Mouse (Mus musculus): ENCODE data around the gene Hes3. TPM values are rescaled to one million over a fixed set of nuclear protein-coding genes. Genes with fewer than 3 reads are reported as not detected.

Gene Hes3
- polyA plus RNA-seq, 1 experiment, result not detected

DNA sequence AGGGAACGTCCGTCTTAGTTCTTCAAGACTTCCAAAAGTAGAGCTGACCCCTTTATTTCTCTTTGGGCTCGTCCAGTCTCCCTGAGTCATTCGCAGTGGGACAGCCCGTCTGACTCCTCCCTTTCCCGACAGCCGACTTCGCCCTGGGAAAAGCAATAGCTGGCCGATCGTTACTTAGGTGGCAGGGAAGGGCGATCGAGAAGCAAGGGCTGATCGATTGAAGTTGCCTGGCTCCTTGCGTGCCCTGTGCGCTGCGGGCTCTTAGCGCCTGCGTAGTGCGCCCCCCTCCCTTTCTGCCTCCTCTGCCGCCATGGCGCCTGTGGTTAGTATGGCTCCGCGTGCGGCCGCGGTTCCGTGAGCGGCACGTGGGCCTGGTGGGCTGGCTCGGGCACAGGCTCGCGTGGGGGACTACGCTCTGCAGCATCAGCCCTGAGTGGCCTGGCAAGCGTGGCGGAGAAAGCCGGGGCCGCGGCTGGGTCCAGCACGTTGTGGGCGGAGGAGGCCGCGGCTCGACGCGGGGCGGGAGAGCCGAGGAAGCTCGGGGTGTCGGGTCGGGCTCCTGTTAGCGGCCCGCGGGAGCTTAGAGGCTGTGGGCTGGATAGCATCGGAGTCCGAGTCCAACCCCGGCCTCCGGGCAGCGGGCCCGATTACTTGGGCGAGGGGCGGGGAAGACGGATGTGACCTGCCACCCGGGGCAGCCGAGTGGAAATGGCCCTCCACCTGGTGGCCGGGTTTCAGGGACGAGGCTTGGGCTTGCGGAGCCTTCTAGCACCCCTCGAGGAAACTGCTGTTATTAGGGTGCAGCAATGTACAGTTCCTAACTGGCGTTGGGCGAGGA lies 34.3 kb upstream of the Hes3 start, which contains the start of gene Rpl22:
TSS of gene Rpl22 (plus strand) at position 169 of the 838 bp plus-strand sequence.
- TF ChIP-seq CTCF (IDR thresholded peaks at IDR 0.05; ENCODE audit: insufficient read depth, low read length) (no peak), POLR2A (IDR thresholded peaks at IDR 0.05; ENCODE audit: borderline replicate concordance, extremely low read depth, low read depth, low read length) (peak; percentile 78; the same call in 1 of the 2 replicates)
- peak; percentile 86 for DNase-seq
- peaks cover 8% of the 10 kb centered on the region for H3K4me1 ChIP-seq (ENCODE audit: control insufficient read depth, insufficient read depth, low read length)
- H3K4me3 ChIP-seq (replicated peaks; ENCODE audit: extremely low read depth, low read depth, low read length), result peak within 1 kb of the TSS; percentile 85
- WGBS, result under 1% methylated on average over 70 of the region's 70 CpGs

DNA sequence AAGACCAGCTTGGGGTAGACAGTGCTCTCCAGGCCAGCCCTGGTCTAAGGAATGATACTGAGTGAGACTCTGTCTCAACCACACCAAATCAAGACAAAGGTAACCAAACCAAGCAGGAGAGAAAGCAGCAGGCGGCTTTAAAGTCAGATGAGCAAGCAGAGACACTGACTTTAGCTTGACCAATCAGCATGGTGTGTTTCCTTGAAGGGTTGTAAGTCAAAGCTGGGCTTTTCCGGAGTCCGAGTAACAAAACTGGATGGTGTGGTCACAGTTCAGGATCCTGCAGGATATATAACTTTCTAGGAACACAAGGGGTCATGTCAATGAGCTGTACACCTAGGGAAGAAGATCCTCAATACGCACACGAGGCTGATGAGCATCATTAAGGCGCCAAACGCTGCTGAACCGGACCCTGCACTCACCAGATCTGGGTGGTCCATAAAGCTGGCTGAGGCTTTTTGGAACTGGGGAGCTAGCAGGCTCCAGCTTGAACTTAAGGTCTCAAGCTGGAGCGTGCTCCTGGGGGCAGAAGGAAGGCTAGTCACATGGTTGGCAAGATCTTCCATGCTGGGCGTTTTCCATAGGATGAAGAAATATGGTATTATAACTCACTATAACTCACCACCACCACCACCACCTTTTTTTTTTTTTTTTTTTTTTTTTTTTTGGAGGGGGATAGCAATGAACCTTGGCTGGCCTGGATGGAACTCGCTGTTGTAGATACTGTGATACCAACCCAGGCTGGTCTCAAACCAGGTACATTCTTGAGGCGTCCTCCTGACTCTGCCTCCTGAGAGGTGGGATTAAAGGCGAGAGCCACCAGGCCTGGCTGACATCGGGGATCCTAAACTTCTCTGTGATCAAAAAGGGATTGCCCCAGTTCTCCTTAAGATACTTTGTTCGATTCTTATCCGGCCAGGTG lies 33.4 kb upstream of the Hes3 start:
- peak overlapping the region; percentile 61 for H3K4me3 ChIP-seq (replicated peaks; ENCODE audit: extremely low read depth, low read depth, low read length)
- no peak for TF ChIP-seq POLR2A (IDR thresholded peaks at IDR 0.05; ENCODE audit: borderline replicate concordance, extremely low read depth, low read depth, low read length)
- no peak for TF ChIP-seq CTCF (IDR thresholded peaks at IDR 0.05; ENCODE audit: insufficient read depth, low read length)
- WGBS, result 44% methylated on average over 16 of the region's 16 CpGs
- no peak for DNase-seq
- H3K4me1 ChIP-seq (ENCODE audit: control insufficient read depth, insufficient read depth, low read length), result peaks cover 8% of the 10 kb centered on the region

DNA sequence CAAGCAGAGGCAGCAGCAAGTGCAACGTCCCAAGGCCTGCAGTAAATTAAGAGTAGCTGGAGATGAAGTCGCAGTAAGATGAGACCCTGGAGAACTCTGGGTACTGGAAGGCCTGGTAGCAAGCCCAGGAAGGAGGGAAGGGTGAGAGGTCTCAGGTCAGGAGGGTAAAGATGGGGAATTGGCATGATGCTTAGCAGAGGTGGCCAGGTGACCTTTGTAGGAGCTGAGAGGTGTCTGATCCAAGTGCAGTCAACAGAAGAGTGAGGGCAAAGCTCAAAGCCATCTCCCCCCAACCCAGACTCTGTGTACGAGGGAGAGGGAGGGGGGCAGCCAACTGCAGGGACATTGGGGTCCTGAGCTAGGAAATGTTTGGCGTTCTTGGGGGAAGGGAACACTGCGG lies 30.0 kb upstream of the Hes3 start:
- H3K4me1 ChIP-seq (ENCODE audit: control insufficient read depth, insufficient read depth, low read length), result peaks cover 3% of the 10 kb centered on the region
- H3K4me3 ChIP-seq (replicated peaks; ENCODE audit: extremely low read depth, low read depth, low read length), result no peak overlapping the region
- 52% methylated on average over 5 of the region's 5 CpGs for WGBS
- no peak for TF ChIP-seq CTCF (IDR thresholded peaks at IDR 0.05; ENCODE audit: insufficient read depth, low read length)
- no peak for TF ChIP-seq POLR2A (IDR thresholded peaks at IDR 0.05; ENCODE audit: borderline replicate concordance, extremely low read depth, low read depth, low read length)
- no peak for DNase-seq

DNA sequence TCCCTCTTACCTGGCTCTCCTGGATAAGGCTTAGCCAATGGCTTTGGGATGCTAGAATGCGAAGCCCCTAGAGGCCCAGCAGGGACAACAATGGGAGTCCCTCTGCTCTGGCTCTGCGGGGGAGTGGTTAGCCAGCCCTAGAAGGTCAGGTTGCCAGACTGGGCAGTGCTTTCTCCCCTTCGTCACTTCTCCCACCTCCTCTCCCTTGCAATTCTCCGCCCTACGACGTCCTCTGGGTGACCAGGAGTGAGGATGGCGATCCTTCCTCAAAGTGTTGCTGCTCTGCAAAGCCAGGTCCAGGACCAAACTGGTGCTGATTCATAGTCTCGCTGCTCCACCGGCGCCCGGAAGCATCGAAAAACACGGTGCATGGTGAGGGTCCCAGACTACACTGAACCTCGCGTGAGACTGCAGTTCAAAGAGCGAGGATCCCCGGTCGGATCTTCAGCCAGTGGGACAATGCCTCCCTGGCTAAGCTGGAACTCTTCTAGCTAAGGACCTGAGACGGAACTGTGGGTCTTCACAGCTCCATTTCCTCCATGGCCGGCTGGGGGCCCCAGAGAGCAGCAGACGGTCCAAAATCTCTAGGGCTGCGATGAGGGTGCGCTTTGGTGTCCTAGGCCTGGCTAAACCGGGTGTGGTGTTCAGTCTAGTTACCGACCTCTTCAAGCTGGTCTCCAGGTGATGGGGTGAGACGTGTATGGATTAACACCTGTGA lies 27.2 kb upstream of the Hes3 start, which contains the start of gene Rnf207:
TSS of gene Rnf207 (minus strand) at position 477 of the 718 bp plus-strand sequence.
- peak within 1 kb of the TSS; percentile 1 for H3K4me3 ChIP-seq (replicated peaks; ENCODE audit: extremely low read depth, low read depth, low read length)
- peak; percentile 47 for DNase-seq
- TF ChIP-seq CTCF (IDR thresholded peaks at IDR 0.05; ENCODE audit: insufficient read depth, low read length) (peak; percentile 43), POLR2A (IDR thresholded peaks at IDR 0.05; ENCODE audit: borderline replicate concordance, extremely low read depth, low read depth, low read length) (no peak)
- WGBS, result 5% methylated on average over 26 of the region's 26 CpGs
- H3K4me1 ChIP-seq (ENCODE audit: control insufficient read depth, insufficient read depth, low read length), result peaks cover 2% of the 10 kb centered on the region; the same call in 1 of the 2 replicates

DNA sequence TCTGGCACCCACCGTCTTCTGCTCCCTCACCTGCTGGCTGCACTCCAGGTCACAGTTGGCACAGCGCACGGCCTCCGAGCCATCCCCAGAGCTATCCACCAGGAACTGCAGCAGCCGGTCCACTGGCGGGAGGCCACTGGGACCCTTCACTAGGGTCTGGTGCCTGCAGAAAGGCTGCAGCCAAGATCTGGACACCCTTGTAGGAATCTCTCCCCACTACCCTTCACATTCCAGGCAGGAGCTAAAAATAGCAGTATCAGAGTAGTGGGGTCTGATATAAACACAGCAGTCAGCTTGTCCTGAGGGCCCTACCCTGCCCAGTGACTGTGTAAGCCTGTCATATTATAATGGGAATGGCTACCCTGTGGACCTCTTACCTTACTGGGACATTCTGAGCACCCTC lies 26.2 kb upstream of the Hes3 start:
- 64% methylated on average over 6 of the region's 6 CpGs for WGBS
- DNase-seq, result no peak
- peaks cover 2% of the 10 kb centered on the region; the same call in 1 of the 2 replicates for H3K4me1 ChIP-seq (ENCODE audit: control insufficient read depth, insufficient read depth, low read length)
- TF ChIP-seq POLR2A (IDR thresholded peaks at IDR 0.05; ENCODE audit: borderline replicate concordance, extremely low read depth, low read depth, low read length) (no peak), CTCF (IDR thresholded peaks at IDR 0.05; ENCODE audit: insufficient read depth, low read length) (no peak)
- H3K4me3 ChIP-seq (replicated peaks; ENCODE audit: extremely low read depth, low read depth, low read length), result no peak overlapping the region

DNA sequence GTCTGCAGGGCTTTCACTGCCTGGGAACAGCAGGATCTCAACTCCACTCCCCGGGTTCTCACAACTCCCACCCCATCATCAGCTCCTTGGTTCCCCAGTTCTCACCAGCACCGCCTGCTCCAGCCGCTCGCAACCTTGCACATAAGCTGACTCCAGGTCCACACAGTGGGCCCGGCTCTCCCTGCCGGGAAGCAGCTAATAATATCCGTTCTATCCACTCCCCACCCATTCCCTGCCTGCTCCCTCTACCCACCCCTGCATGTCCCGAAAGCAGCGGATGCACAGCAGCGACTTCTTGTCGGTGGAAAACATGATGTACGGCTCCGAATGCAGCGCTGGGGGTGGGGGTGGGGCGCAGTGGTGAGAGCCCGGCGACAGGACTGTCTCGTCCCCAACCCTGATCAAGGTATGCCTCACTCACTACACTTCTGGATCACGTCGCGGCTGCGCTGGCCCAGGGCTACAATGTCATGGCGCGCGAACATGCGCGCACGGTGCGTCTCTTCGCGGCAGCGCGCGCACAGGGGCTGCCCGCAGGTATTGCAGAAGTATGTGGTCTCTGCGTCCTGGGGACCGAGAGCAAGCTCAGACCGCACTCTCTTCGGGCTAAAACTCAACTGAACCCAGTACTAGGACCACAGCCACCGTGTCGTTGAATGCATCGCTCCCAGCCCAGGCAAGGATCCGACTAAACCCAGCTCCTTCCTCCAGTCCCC lies 24.2 kb upstream of the Hes3 start:
- no peak for TF ChIP-seq POLR2A (IDR thresholded peaks at IDR 0.05; ENCODE audit: borderline replicate concordance, extremely low read depth, low read depth, low read length)
- no peak for TF ChIP-seq CTCF (IDR thresholded peaks at IDR 0.05; ENCODE audit: insufficient read depth, low read length)
- no peak overlapping the region for H3K4me3 ChIP-seq (replicated peaks; ENCODE audit: extremely low read depth, low read depth, low read length)
- WGBS, result 2% methylated on average over 43 of the region's 43 CpGs
- peaks cover 2% of the 10 kb centered on the region; the same call in 1 of the 2 replicates for H3K4me1 ChIP-seq (ENCODE audit: control insufficient read depth, insufficient read depth, low read length)
- no peak for DNase-seq

DNA sequence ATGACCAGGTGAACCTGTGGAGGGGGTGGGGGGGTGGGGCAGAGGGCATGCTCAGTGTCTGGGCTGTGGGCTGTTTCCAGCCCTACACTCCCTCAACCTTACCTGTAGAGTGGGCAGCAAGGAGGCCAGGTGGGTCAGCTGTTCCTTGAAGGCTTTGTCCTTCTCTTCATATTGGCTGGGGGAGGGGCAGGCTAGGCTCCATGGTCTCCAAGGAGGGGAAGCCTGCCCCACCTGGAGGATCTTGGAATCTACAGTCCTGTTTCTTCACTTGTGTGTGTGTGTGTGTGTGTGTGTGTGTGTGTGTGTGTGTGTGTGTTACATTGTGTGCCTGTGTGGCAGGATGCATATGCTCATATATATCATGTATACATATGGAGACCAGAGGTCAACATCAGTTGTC lies 22.5 kb upstream of the Hes3 start:
- Histone ChIP-seq H3K4me1 (ENCODE audit: control insufficient read depth, insufficient read depth, low read length) (peaks cover 2% of the 10 kb centered on the region; the same call in 1 of the 2 replicates), H3K4me3 (replicated peaks; ENCODE audit: extremely low read depth, low read depth, low read length) (no peak overlapping the region)
- DNase-seq, result no peak
- TF ChIP-seq CTCF (IDR thresholded peaks at IDR 0.05; ENCODE audit: insufficient read depth, low read length) (no peak), POLR2A (IDR thresholded peaks at IDR 0.05; ENCODE audit: borderline replicate concordance, extremely low read depth, low read depth, low read length) (no peak)

DNA sequence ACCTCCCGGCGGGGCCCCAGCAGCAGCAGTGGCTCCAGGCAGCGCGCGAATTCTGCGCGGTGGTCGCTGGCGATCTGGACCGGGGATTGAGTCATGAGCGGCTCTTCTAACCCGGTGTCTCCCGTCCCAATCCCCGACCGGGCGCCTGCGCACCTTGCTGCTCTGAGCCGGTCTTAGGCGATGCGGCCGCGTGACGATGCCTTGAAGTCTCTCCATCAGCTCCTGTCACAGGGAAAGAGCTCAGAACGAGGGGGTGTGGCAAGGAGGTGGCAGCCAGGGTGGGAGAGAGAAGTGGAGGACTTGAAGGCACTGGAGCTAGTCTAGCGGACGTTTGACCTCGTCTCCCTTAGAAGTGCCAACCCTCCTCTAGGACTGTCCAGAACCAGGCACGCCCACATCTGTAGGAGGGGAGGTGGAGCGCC lies 21.8 kb upstream of the Hes3 start:
- DNase-seq, result peak; percentile 19
- Histone ChIP-seq H3K4me1 (ENCODE audit: control insufficient read depth, insufficient read depth, low read length) (no peaks in the 10 kb centered on the region; the same call in 1 of the 2 replicates), H3K4me3 (replicated peaks; ENCODE audit: extremely low read depth, low read depth, low read length) (peak overlapping the region; percentile 23)
- WGBS, result 1% methylated on average over 29 of the region's 29 CpGs
- TF ChIP-seq CTCF (IDR thresholded peaks at IDR 0.05; ENCODE audit: insufficient read depth, low read length) (no peak), POLR2A (IDR thresholded peaks at IDR 0.05; ENCODE audit: borderline replicate concordance, extremely low read depth, low read depth, low read length) (no peak)
